Mouse (Mus musculus) CH12.LX (cell line): ENCODE results near the gene Dicer1.

ENCODE experiments used
- CTCF ChIP-seq, 2 experiments: IDR thresholded peaks in 1 of 2; conservative IDR thresholded peaks in 1 of 2; 2 replicates each; pipeline ENCODE4 v1.5.1; 2011 to 2012; ENCODE audit warnings: low read depth in 2 of 2, low read length in 2 of 2, improper control_type of control experiment in 1 of 2, inconsistent platforms in 1 of 2, mild to moderate bottlenecking in 1 of 2, moderate library complexity in 1 of 2
- EP300 ChIP-seq: IDR thresholded peaks from 2 replicates; pipeline ENCODE4 v1.6.1; 2011; ENCODE audit warnings: low read length, improper control_type of control experiment
- MAFK ChIP-seq: IDR thresholded peaks from 2 replicates; pipeline ENCODE4 v1.6.1; 2011; ENCODE audit warnings: low read length, improper control_type of control experiment; ENCODE audit not compliant: insufficient replicate concordance
- UBTF ChIP-seq: IDR thresholded peaks from 2 replicates; pipeline ENCODE4 v1.6.1; 2012; ENCODE audit warnings: low read depth, mild to moderate bottlenecking, inconsistent platforms, low read length, improper control_type of control experiment, moderate library complexity
- USF2 ChIP-seq: conservative IDR thresholded peaks from 2 replicates; pipeline ENCODE4 v1.6.1; 2011; ENCODE audit warnings: low read depth, low read length, improper control_type of control experiment
- ZC3H11A ChIP-seq: IDR thresholded peaks from 2 replicates; pipeline ENCODE4 v1.6.1; 2012; ENCODE audit warnings: low read depth, mild to moderate bottlenecking, inconsistent platforms, low read length, improper control_type of control experiment
- ZKSCAN1 ChIP-seq: IDR thresholded peaks from 2 replicates; pipeline ENCODE4 v1.6.1; 2012; ENCODE audit warnings: low read depth, inconsistent platforms, low read length, improper control_type of control experiment, borderline replicate concordance
- ZMIZ1 ChIP-seq: IDR thresholded peaks from 2 replicates; pipeline ENCODE4 v1.6.1; 2012; ENCODE audit warnings: low read depth, mild to moderate bottlenecking, inconsistent platforms, low read length, improper control_type of control experiment

GRCm38 (mm10) chr12:104763918-104764317 is 12.2 kb upstream of the Dicer1 start:
- TF ChIP-seq USF2 = no peak
- TF ChIP-seq CTCF (conservative IDR thresholded peaks at IDR 0.05 in 1 of 2, IDR thresholded peaks at IDR 0.05 in 1 of 2; ENCODE audit: low read depth in 2 of 2, low read length in 2 of 2) = no peak
- no peak for TF ChIP-seq ZC3H11A
- no peak for TF ChIP-seq EP300
- no peak for TF ChIP-seq ZKSCAN1
- no peak for TF ChIP-seq MAFK
- no peak for TF ChIP-seq ZMIZ1
- no peak for TF ChIP-seq UBTF
